ENCODE assay signal across 14 mouse cellular contexts in the genomic region with DNA sequence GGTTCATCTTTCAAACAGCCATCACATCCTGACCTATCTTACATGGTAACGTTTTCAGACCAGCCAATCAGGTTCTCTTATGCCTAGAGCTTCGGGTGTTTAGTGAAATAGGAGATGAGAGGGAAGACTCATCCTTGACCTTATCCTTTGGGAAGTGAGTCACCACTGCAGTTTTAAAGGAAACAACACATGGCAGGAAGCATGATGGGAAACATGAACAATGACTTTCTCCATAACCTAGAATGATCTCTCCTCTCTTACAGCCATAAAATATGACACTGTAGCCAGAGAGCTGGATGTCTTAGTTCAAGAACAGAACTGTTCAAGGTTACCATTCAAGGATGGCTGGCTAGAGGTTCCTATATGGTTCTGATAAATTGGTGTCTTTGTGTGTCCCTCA. TPM values are rescaled to one million over a fixed set of nuclear protein-coding genes. Genes with fewer than 3 reads are reported as not detected.
"Had no signal": no experiment of that assay in that cellular context is flagged by ENCODE, and none has a peak within 500 bp of the region (broad histone marks: within the 10 kb centered on the region; RNA-seq: fewer than 3 reads in every experiment).

No protein-coding gene starts in this region.

- H3K9ac ChIP-seq: kidney, embryonic 15.5 days; limb, embryonic 12.5 days; liver, embryonic 13.5 days; liver, postnatal 0 days; lung, embryonic 15.5 days; midbrain, embryonic 15.5 days; neural tube, embryonic 13.5 days; stomach, embryonic 15.5 days had no signal

- DNase-seq: kidney, postnatal 36 days; layer of hippocampus, adult 9-11 months; liver; liver, embryonic 13.5 days; liver, postnatal 0 days; right cerebral cortex, postnatal 14 days; thymus, postnatal 36 days had no signal

- ATAC-seq: liver, postnatal 0 days; midbrain, embryonic 15.5 days had no signal

- H3K9me3 ChIP-seq: kidney, embryonic 15.5 days; limb, embryonic 12.5 days; liver, embryonic 13.5 days; lung, embryonic 15.5 days; midbrain, embryonic 15.5 days; neural tube, embryonic 13.5 days; stomach, embryonic 15.5 days had no signal

- H3K36me3 ChIP-seq: kidney, embryonic 15.5 days; limb, embryonic 12.5 days; liver, embryonic 13.5 days; lung, embryonic 15.5 days; neural tube, embryonic 13.5 days; stomach, embryonic 15.5 days had no signal

- H3K27ac ChIP-seq: kidney, embryonic 15.5 days; limb, embryonic 12.5 days; liver, embryonic 13.5 days; lung, embryonic 15.5 days; midbrain, embryonic 15.5 days; neural tube, embryonic 13.5 days; stomach, embryonic 15.5 days had no signal

- H3K4me2 ChIP-seq: kidney, embryonic 15.5 days; limb, embryonic 12.5 days; liver, embryonic 13.5 days; lung, embryonic 15.5 days; midbrain, embryonic 15.5 days; neural tube, embryonic 13.5 days; stomach, embryonic 15.5 days had no signal

- H3K4me3 ChIP-seq: kidney, embryonic 15.5 days; limb, embryonic 12.5 days; liver, embryonic 13.5 days; lung, embryonic 15.5 days; midbrain, embryonic 15.5 days; neural tube, embryonic 13.5 days; stomach, embryonic 15.5 days had no signal

- H3K4me1 ChIP-seq: kidney, embryonic 15.5 days; limb, embryonic 12.5 days; liver, embryonic 13.5 days; lung, embryonic 15.5 days; stomach, embryonic 15.5 days had no signal

- H3K27me3 ChIP-seq: kidney, embryonic 15.5 days; limb, embryonic 12.5 days; liver, embryonic 13.5 days; lung, embryonic 15.5 days; midbrain, embryonic 15.5 days; neural tube, embryonic 13.5 days; stomach, embryonic 15.5 days had no signal

RNA-seq across cellular contexts. Expression of gene Dgki, which starts 16.6 kb away (rescaled TPM):
- total RNA-seq: monocyte, adult 5-6 weeks had no signal
